Mouse (Mus musculus): ENCODE results near the gene Etnppl. TPM values are rescaled to one million over a fixed set of nuclear protein-coding genes. Genes with fewer than 3 reads are reported as not detected.

The Etnppl gene
- polyA plus RNA-seq, 2 experiments from 2014 or later: not detected

DNA sequence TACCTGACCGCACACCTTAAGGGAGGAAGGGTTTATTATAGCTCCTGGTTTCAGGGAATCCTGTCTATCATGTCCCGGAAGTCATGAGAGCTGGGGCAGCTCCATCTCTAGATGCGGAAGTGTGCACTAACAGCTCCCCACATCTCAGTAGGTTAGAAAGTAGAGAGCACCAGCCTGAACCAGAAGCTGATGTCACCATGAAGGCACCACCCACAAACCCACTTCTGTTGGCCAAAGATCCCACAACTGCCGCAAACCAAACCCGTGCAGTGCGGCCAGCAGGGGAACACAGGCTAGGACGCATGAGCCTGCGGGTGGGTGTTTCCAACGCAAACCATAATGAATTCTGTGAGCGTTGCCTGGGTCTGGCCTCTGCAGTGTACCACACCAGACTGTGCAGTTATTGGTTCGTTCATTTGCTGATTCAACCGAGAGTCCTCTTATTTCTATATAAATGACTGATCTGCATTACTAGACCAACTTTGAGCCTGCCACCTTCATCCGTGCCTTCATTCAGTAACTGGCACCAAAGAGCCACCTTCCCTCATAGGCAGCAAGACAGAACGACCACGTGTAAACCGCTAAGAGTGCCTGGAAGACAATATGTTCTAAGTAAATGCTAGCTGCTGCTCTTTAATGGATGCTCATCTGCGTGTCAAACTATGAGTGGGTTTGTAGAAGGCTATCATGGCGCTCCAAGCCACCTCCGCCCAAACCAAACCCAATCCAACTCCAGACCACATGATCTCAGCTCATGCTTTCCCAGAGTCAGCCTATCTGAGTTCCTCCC, 60.6 kb downstream of the Etnppl start:
- ATAC-seq: no peak

DNA sequence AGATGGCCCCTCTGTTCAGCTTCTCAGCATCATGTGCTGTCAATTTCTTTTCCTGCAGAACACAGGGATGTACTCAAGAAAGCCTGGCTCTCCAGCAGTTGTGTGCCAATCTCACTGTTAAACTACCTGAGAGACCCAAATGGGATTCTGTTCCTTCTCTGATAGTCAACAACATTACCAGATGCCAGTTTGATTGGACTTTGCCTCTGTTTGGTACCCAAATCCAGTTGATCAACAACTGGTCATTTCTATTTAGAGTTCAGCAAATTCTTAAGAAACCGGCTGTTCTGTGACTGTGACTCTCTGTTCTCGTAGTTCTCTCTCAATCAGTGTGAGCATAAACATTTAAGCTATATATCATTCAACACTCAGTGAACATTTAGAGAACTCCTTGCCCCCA, 64.0 kb downstream of the Etnppl start:
- ATAC-seq: no peak

DNA sequence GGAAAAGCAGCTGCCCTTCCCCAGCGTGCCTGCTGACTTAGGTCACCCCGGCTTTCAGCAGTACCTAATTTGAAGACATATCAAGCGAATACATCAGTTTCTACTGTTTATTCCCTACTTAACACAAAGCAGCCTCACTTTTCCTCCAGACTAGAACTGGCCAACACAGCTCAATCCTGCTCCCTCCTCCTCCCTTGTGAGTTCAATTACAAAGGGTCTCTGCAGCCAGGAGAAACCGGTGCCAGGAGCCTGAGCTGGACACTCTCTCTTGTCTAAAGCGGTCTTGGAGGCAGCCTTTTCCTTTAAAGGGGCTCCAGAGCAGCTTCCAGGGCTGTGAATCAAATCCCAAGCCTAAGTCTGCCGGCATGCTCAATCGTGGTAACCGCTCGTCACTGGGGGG, 64.9 kb downstream of the Etnppl start:
- ATAC-seq: no peak

DNA sequence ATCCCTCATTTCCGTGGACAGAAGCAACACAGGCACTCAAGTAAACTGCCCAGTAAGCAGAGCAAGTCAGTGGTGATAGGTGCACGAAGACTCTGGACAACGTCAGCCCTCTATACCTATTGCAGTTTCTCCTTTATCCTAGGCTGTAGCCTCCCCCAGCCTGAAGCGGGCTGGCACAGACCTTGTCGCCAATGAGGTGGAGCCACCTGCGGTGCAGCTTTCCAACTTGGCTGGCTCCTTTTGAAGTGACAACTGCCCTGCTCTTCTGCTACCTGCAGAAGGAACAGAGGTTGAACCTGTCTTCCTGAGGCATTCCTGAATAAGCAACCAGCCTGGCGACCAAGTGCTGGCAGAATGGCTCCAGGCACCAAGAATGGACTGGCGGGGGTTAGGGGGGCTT, 66.6 kb downstream of the Etnppl start:
- no peak for ATAC-seq

DNA sequence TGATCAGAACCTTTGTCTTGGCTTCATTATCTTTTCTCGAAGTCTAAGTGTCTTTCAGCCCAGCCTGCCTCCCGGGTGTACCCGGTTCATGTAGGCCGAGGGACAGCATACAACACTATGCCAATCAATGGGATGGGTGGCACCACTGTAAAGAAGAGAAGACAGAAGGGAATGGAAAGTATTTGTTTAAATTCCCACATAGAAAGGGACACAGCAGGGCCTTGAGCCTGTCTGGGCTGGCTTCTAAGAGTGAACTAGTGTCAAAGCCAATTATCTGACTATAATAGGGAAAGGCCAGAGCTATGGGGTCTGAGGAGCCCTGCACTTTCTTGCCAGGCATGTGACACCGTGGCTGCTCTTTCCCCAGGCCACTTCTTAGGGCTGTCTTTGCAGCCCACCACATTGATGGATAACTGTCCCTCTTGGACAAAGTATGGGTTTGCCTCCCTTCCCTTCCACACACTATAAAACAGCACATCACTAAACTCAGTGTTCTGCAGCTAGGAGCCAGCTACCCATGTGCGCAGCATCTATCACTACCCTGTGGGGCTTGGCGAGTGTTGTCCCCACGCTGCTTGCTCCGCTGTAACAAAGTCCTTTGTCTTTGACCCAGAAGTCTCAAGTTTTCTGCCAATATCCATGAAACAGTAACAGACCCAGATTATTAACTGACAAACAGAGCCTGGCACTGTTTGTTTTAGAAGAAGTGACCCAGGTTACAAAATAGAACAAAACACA, 67.2 kb downstream of the Etnppl start:
- no peak for ATAC-seq

DNA sequence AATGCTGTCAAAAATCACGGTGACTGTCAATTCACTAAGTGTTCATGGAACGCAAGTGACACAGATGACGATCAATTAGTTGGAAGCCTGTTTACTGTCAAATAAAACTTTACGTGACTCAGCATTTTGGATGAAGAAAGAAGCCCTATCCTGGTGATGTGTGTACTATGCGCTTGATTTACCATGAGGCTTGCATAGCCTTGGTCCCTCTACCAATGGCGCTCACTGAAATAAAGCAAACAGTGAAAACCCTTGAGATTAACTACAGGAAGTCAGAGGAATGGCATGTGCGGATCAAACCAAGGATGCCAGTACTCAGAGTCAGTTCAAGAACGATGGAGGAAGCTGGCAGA, 67.7 kb downstream of the Etnppl start:
- ATAC-seq: no peak

DNA sequence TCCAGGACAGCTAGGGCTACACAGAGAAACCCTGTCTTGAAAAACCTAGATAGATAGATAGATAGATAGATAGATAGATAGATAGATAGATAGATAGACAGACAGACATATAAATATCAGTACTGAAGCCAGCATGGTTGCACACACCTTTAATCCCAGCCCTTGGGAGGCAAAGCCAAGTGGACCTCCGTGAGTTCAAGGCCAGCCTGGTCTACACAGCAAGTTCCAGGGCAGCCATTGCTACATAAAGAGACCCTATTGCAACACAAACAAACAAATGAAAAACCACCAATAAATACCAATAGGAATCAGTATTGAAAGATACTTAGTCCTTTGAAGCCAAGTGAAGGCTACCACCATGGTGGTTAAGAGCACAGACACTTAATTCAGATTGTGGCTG, 69.8 kb downstream of the Etnppl start:
- ATAC-seq: no peak

Other genes with a start within 250 kb of the Etnppl start
- 100 to 1,000 TPM; 173 TPM for gene Ostc, start 92.0 kb downstream of the Etnppl start, polyA plus RNA-seq (2017; shearing (Covaris generic))
- 1,000 to 10,000 TPM; 1,591 to 2,129 TPM for gene Rpl34, start 113.0 kb downstream of the Etnppl start, polyA plus RNA-seq (2017; shearing (Covaris generic))